Mouse (Mus musculus) adipose tissue, adult 10 weeks (tissue): ENCODE results near the gene Tmpo. TPM values are rescaled to one million over a fixed set of nuclear protein-coding genes. Genes with fewer than 3 reads are reported as not detected.

Experiments
- polyA plus RNA-seq: library from polyadenylated mRNA; stranded (reverse); fragments of 350-450 nt; fragmentation: Illumina TruSeq; extraction: RNeasy Lipid Tissue Mini Kit (QIAGEN cat#74804); gene quantifications from one replicate; pipeline ENCODE4 v1.2.3, GENCODE M21; 2014; ENCODE audit warnings: low read depth, low replicate concordance

Tmpo gene
- 57.0 TPM for polyA plus RNA-seq

DNA sequence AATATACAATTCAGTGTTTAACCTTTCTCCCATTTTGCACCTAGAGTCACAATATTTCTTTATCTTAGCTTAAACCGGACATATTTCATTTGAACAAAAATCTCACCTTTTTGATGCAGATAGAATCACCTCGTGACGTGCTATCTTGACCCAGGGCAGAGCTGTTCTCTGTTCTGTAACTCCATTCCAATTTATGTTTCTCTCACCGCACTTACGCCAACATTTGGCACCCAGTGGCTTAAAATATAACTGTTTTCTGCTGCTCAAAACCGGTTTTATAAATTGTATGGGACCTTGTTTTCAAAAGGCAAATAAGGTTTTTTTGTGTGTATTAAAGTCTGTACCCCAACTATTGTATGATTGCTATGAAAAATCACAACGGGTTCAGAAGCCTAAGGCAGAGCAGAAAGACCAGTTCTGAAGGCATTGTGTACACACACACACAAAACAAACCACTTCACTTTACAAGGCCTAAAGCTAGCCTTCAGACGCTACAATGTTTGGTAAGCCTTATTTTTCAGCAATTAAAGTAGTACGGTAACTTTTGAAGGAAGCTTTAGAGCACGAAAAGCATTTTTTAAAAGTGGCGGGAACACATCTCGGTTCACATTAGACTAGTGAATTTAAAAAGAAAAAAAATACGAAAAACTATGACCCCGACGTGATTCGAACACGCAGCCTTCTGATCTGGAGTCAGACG is at the start of gene Tmpo:
TSS of gene Tmpo (minus strand) at position 555 of the 700 bp plus-strand sequence.

DNA sequence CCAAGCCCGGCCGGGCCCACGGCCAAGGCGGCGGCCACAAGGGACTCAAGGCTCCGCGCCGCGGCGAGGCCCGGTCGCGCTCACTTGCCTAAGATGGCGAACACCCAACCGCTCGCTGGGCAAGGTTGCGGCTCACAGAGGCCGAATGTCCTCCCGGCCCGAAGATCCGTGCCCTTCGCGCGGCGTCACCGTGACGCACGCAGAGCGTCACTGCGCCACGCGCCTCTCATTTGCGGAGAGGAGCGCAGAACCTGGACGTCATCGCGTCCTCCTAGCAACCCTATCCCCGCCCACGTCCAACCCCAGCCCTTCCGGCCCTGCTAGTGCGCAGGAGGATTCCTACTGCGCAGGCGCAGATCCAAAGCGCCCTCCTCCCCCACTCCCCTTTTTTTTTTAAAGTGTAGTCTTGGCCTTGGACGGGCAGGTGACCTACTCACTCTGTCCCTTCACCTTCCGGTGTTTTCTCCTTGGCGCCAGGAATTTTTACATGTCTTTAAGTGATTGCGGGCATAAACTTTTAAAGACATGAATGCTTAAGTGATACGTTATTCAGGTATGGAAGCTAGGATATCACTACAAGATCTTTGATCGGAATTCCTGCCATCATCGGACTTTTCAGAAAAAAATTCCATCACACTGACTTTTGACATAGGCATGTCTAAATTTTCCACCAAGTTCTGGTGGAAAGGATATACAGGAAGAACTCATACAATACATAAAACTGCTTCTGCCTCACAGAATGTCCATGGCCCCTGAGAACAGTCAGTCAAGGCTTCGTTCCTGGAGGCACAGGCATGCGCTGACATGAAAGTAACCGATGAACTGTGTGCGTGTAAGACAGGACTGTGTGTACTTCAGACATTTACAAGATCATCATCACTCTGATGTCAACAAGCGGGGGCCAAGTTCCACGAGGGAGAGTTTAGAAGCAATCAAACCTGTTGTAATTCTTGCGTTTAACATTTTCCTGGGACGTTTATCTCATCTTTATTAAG is 57.0 kb downstream of the Tmpo start, which contains the start of gene Slc25a3:
TSS of gene Slc25a3 (minus strand) at position 232 of the 995 bp plus-strand sequence.

Other genes with a start within 250 kb of the Tmpo start
- 5.7 TPM for gene Apaf1, start 98.5 kb downstream of the Tmpo start, polyA plus RNA-seq
- 35.8 TPM for gene Ikbip, start 98.4 kb downstream of the Tmpo start, polyA plus RNA-seq
- 349 TPM for gene Slc25a3, start 57.3 kb downstream of the Tmpo start, polyA plus RNA-seq